In the genomic region with DNA sequence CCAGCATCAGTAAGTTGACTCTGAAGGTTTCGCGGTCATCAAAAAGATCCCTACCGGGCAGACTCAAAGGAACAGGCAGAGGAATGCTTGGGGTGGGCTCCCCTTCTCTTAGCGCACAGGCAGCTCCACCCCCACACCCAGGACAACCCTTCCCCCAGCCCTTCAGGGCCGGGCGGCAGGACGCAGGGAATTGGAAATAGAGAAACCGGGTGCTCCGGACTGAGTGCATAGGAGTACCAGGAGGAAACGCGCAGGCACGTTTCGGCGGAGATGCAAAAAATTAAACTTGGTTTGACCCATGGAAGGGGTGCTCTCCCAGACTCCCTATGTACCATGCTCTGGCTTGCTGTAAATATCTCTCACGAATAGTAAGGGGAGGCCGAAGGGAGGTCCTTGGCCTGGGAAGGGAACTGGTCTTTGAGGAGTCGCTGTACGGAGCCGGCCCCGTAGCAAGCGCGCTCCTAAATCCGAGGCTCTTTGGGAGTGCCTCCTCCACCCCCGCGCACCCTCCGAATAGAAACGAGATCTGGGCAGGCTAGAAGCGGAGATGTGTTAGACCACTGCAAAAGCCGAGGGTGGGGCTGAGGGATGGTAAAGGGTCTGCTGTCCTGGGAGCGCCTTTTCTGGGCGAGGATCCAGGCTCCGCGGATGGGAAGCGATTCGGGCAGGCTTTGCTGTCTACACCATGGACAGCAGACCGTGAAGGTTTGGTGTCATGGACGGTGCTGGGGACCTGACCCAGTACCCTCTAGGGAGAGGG, we compare ENCODE assay signal across 9 mouse cellular contexts. TPM values are rescaled to one million over a fixed set of nuclear protein-coding genes. Genes with fewer than 3 reads are reported as not detected.
DNase-seq lines count a peak whose midpoint lies in the region; ATAC-seq lines count a peak whose summit lies in the region.
"Had no signal": no experiment of that assay in that cellular context is flagged by ENCODE, and none has a peak within 500 bp of the region (broad histone marks: within the 10 kb centered on the region; RNA-seq: fewer than 3 reads in every experiment).

No protein-coding gene starts in this region.

- H3K9ac ChIP-seq in kidney, embryonic 15.5 days: no peak overlapping the region
- peak overlapping the region; percentile 93 for H3K9ac ChIP-seq in forebrain, embryonic 15.5 days (replicated peaks)

- peak overlapping the region; percentile 50 for H3K4me2 ChIP-seq in kidney, embryonic 15.5 days
- H3K4me2 ChIP-seq in forebrain, embryonic 15.5 days (replicated peaks): peak overlapping the region; percentile 58

- 0 out of 2 replicates have a peak, but pooled peaks have one; percentile 24 for ATAC-seq in kidney, embryonic 15.5 days (replicated peaks; ENCODE audit: low FRiP score)
- no peak for ATAC-seq in forebrain, embryonic 15.5 days (replicated peaks)

- peaks cover 53% of the 10 kb centered on the region for H3K4me1 ChIP-seq in kidney, embryonic 15.5 days
- peaks cover 61% of the 10 kb centered on the region for H3K4me1 ChIP-seq in forebrain, embryonic 15.5 days

- H3K4me3 ChIP-seq in kidney, embryonic 15.5 days (replicated peaks): peak overlapping the region; percentile 23
- H3K4me3 ChIP-seq in forebrain, embryonic 15.5 days: peak overlapping the region; percentile 75

- 1% methylated on average over 37 of the region's 37 CpGs for WGBS in kidney, embryonic 15.5 days
- WGBS in forebrain, embryonic 15.5 days: 2% methylated on average over 37 of the region's 37 CpGs

- H3K27ac ChIP-seq in kidney, embryonic 15.5 days: no peak overlapping the region
- peak overlapping the region; percentile 98 for H3K27ac ChIP-seq in forebrain, embryonic 15.5 days (replicated peaks)

- H3K9me3 ChIP-seq in kidney, embryonic 15.5 days (replicated peaks): no peaks in the 10 kb centered on the region
- H3K9me3 ChIP-seq in forebrain, embryonic 15.5 days: no peaks in the 10 kb centered on the region

- H3K27me3 ChIP-seq in kidney, embryonic 15.5 days: peaks cover 97% of the 10 kb centered on the region
- H3K27me3 ChIP-seq in forebrain, embryonic 15.5 days: peaks cover 16% of the 10 kb centered on the region

- no peak for DNase-seq in kidney, postnatal 10 days
- DNase-seq in left cerebral cortex, adult 18-20 months (ENCODE audit: low spot score in 2 of 2): peak; percentile 78 to 85
- DNase-seq in retina, embryonic 14.5 days (ENCODE audit: low spot score): peak; percentile 31
- no peak for DNase-seq in c-Kit-positive CD71-positive TER-119-positive erythroid progenitor cells, embryonic 14.5 days (ENCODE audit: low spot score)
- DNase-seq in lung, adult 18-20 months: no peak
- DNase-seq in kidney, adult 18-20 months: no peak

- H3K36me3 ChIP-seq in kidney, embryonic 15.5 days: no peaks in the 10 kb centered on the region
- no peaks in the 10 kb centered on the region for H3K36me3 ChIP-seq in forebrain, embryonic 15.5 days

RNA-seq across cellular contexts. Expression of a gene that starts 29.5 kb away (rescaled TPM):
- polyA plus RNA-seq in kidney, embryonic 15.5 days (2015; fragmentation: Nextera tagmentation; extraction: Ambion mirVana): 58.2 and 61.6 TPM in 2 replicates
- polyA plus RNA-seq in forebrain, embryonic 15.5 days (2015; fragmentation: Nextera tagmentation; extraction: Ambion mirVana): 50.2 and 52.8 TPM in 2 replicates
- total RNA-seq in left cerebral cortex, adult 18-20 months (2021): 10 to 100 TPM; 59.0 to 59.7 TPM

RNA-seq across cellular contexts. Expression of a gene that starts 37.6 kb away (rescaled TPM):
- polyA plus RNA-seq in kidney, embryonic 15.5 days (2015; fragmentation: Nextera tagmentation; extraction: Ambion mirVana): not detected in 2 replicates
- polyA plus RNA-seq in forebrain, embryonic 15.5 days (2015; fragmentation: Nextera tagmentation; extraction: Ambion mirVana): 0.11 and 0.14 TPM in 2 replicates
- not detected for total RNA-seq in left cerebral cortex, adult 18-20 months (2021)
- total RNA-seq: CH12.LX had no signal

Comparison
In these comparisons a context has a peak if more than half of its experiments do, and no peak if none do; other contexts are left out.
1. DNase-seq: peak in left cerebral cortex, adult 18-20 months (2 of 2) and retina, embryonic 14.5 days (single experiment); none in kidney, postnatal 10 days (single experiment), c-Kit-positive CD71-positive TER-119-positive erythroid progenitor cells, embryonic 14.5 days (single experiment), lung, adult 18-20 months (0 of 2) and kidney, adult 18-20 months (single experiment).